Mouse (Mus musculus): ENCODE results near the gene Macrod1.

DNA sequence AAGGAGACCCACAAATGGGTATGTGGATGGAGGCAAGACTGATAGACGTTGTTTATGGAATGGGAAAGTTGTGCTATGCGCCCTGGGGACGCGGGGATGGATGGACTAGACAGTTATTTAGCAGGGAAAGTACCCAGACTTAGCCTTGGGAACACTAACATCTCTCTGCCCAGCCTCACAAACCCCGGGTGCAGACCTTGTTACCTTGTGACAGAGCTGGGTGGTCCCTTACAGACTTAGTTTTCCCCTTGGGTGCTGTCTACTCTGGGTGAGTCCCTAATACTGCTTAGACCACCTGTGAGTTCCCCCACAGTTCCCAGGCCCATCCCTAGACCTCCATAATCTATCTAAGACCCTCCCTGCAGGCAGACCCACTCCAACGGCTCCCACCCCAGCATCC, 110.2 kb downstream of the Macrod1 start:
- no peak for TF ChIP-seq CTCF (IDR thresholded peaks at IDR 0.05; ENCODE audit: borderline replicate concordance, extremely low read depth, insufficient read depth, insufficient read length)
- no peak for TF ChIP-seq POLR2A (IDR thresholded peaks at IDR 0.05; ENCODE audit: borderline replicate concordance, extremely low read depth, insufficient read depth, insufficient read length, poor library complexity, severe bottlenecking)

Measured in brain, embryonic 14.5 days (tissue).